Mouse (Mus musculus): ENCODE measurements around the gene Adcy4. TPM values are rescaled to one million over a fixed set of nuclear protein-coding genes. Genes with fewer than 3 reads are reported as not detected.
A peak's percentile ranks its signal among the peaks of the same experiment; 100 is the strongest.
"Not testable (repeated sequence)": the region's sequence is repeated elsewhere in the genome, so short reads cannot be mapped to it uniquely, and the experiment has no call there.

Adcy4 gene
- polyA plus RNA-seq, 1 experiment from 2014 or later: 10.4 TPM

- Histone ChIP-seq H3K9ac (ENCODE audit: low read depth, low read length) (peak overlapping the region; percentile 14; the same call in 1 of the 2 replicates), H3K27me3 (ENCODE audit: control insufficient read depth, insufficient read depth, low read length) (peaks cover 22% of the 10 kb centered on the region), H3K4me2 (replicated peaks; ENCODE audit: low read depth, low read length) (peak overlapping the region; percentile 49), H3K27ac (ENCODE audit: low read depth, low read length) (no peak overlapping the region), H3K4me3 (ENCODE audit: low read length) (peak overlapping the region; percentile 31), H3K4me1 (ENCODE audit: control insufficient read depth, insufficient read depth, low read length) (no peaks in the 10 kb centered on the region; the same call in 1 of the 2 replicates), H3K9me3 (ENCODE audit: control insufficient read depth, low read length) (no peaks in the 10 kb centered on the region), H3K36me3 (ENCODE audit: control insufficient read depth, insufficient read depth, low read length) (no peaks in the 10 kb centered on the region)
- WGBS: 12% methylated on average over 52 of the region's 52 CpGs
- peak; percentile 70 for ATAC-seq (ENCODE audit: low FRiP score, low TSS enrichment)
These were observed 16.1 kb downstream of the Adcy4 start for GRCm38 (mm10) chr14:55767519-55768414.

GRCm38 (mm10) chr14:55765696-55766095, 18.2 kb downstream of the Adcy4 start, which contains the start of gene Ltb4r1:
Ltb4r1 (plus strand) TSS chr14:55765962.
- ATAC-seq (ENCODE audit: low FRiP score, low TSS enrichment): no peak

DNA sequence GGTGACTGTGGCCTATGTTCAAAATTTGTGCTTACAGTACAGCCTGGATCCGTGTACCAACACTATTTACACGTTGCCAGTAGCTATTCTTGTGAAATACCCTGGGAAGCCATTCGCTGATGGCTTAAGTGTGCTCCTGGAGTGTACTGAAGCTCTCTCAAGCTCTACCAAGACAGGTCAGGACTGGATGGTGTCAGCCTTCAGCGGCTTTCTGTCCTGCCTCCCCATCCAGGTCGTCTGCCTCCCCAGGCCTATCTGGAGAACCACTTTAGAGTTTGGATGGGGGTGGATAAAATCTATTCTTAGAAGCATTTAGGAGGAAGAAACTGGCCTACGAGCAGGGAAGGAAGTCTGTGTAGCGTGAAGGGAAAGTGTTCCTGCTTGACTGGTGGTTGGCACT, 20.7 kb downstream of the Adcy4 start:
- peak overlapping the region; percentile 71; the same call in 1 of the 2 replicates for H3K9ac ChIP-seq (ENCODE audit: low read depth, low read length)
- no peak overlapping the region for H3K4me2 ChIP-seq (replicated peaks; ENCODE audit: low read depth, low read length)
- no peaks in the 10 kb centered on the region for H3K36me3 ChIP-seq (ENCODE audit: control insufficient read depth, insufficient read depth, low read length)
- H3K27ac ChIP-seq (ENCODE audit: low read depth, low read length): no peak overlapping the region
- no peaks in the 10 kb centered on the region for H3K9me3 ChIP-seq (ENCODE audit: control insufficient read depth, low read length)
- H3K4me1 ChIP-seq (ENCODE audit: control insufficient read depth, insufficient read depth, low read length): no peaks in the 10 kb centered on the region; the same call in 1 of the 2 replicates
- WGBS: 62% methylated on average over 7 of the region's 7 CpGs
- ATAC-seq (ENCODE audit: low FRiP score, low TSS enrichment): no peak
- no peak overlapping the region for H3K4me3 ChIP-seq (ENCODE audit: low read length)
- H3K27me3 ChIP-seq (ENCODE audit: control insufficient read depth, insufficient read depth, low read length): peaks cover 21% of the 10 kb centered on the region

More at GRCm38 (mm10) chr14:55765696-55766095, 18.2 kb downstream of the Adcy4 start, which contains the start of gene Ltb4r1:
- H3K4me1 ChIP-seq (ENCODE audit: control insufficient read depth, insufficient read depth, low read length): no peaks in the 10 kb centered on the region; the same call in 1 of the 2 replicates
- H3K36me3 ChIP-seq (ENCODE audit: control insufficient read depth, insufficient read depth, low read length): no peaks in the 10 kb centered on the region
- no peak within 1 kb of the TSS for H3K27ac ChIP-seq (ENCODE audit: low read depth, low read length)
- no peaks in the 10 kb centered on the region for H3K9me3 ChIP-seq (ENCODE audit: control insufficient read depth, low read length)
- no peak within 1 kb of the TSS for H3K9ac ChIP-seq (ENCODE audit: low read depth, low read length)
- H3K4me3 ChIP-seq (ENCODE audit: low read length): no peak within 1 kb of the TSS
- peaks cover 27% of the 10 kb centered on the region for H3K27me3 ChIP-seq (ENCODE audit: control insufficient read depth, insufficient read depth, low read length)
- 81% methylated on average over 4 of the region's 4 CpGs for WGBS
- H3K4me2 ChIP-seq (replicated peaks; ENCODE audit: low read depth, low read length): no peak within 1 kb of the TSS

GRCm38 (mm10) chr14:55762001-55762821, 21.7 kb downstream of the Adcy4 start:
- Histone ChIP-seq H3K9ac (ENCODE audit: low read depth, low read length) (peak overlapping the region; percentile 71), H3K4me3 (ENCODE audit: low read length) (peak overlapping the region; percentile 45), H3K27me3 (ENCODE audit: control insufficient read depth, insufficient read depth, low read length) (peaks cover 18% of the 10 kb centered on the region), H3K27ac (ENCODE audit: low read depth, low read length) (no peak overlapping the region), H3K9me3 (ENCODE audit: control insufficient read depth, low read length) (no peaks in the 10 kb centered on the region), H3K36me3 (ENCODE audit: control insufficient read depth, insufficient read depth, low read length) (no peaks in the 10 kb centered on the region), H3K4me2 (replicated peaks; ENCODE audit: low read depth, low read length) (peak overlapping the region; percentile 75), H3K4me1 (ENCODE audit: control insufficient read depth, insufficient read depth, low read length) (no peaks in the 10 kb centered on the region; the same call in 1 of the 2 replicates)
- WGBS: under 1% methylated on average over 77 of the region's 77 CpGs
- ATAC-seq (ENCODE audit: low FRiP score, low TSS enrichment): peak; percentile 68

DNA sequence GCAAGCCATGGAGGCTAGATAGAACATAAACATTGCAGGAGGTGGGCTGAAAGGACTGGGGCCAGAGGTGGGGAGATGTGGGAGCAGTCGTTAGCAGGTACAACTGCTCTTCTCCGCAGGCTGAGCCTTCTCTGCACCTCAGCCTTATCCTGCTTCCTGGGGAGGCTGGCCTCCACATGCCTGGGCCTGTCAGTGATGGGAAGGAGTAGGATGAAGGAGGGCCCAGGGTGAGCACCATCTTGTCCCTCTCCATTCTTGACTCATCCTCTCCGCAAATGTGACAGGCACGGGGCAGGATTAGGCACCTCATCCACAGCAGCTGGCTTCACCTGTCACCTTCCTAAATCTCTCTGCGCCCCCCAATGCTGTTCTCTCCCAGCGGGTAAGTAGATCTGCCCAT, 22.7 kb downstream of the Adcy4 start, which contains the start of gene Ltb4r2:
Gene Ltb4r2 (plus strand): TSS at position 266 of the 400 bp plus-strand sequence.
- H3K27ac ChIP-seq (ENCODE audit: low read depth, low read length): no peak within 1 kb of the TSS

GRCm38 (mm10) chr14:55760156-55760555, 23.7 kb downstream of the Adcy4 start:
- not testable (repeated sequence) for H3K27ac ChIP-seq (ENCODE audit: low read depth, low read length); H3K4me3 ChIP-seq (ENCODE audit: low read length); H3K36me3 ChIP-seq (ENCODE audit: control insufficient read depth, insufficient read depth, low read length); H3K9ac ChIP-seq (ENCODE audit: low read depth, low read length); ATAC-seq (ENCODE audit: low FRiP score, low TSS enrichment); H3K9me3 ChIP-seq (ENCODE audit: control insufficient read depth, low read length); H3K4me1 ChIP-seq (ENCODE audit: control insufficient read depth, insufficient read depth, low read length)
- peaks cover 12% of the 10 kb centered on the region for H3K27me3 ChIP-seq (ENCODE audit: control insufficient read depth, insufficient read depth, low read length)
- WGBS: 1% methylated on average over 6 of the region's 6 CpGs
- peak overlapping the region; percentile 40 for H3K4me2 ChIP-seq (replicated peaks; ENCODE audit: low read depth, low read length)

More for the DNA sequence above, 22.7 kb downstream of the Adcy4 start, which contains the start of gene Ltb4r2:
- Histone ChIP-seq H3K9me3 (ENCODE audit: control insufficient read depth, low read length) (no peaks in the 10 kb centered on the region), H3K4me2 (replicated peaks; ENCODE audit: low read depth, low read length) (peak within 1 kb of the TSS; percentile 75), H3K36me3 (ENCODE audit: control insufficient read depth, insufficient read depth, low read length) (peaks cover 2% of the 10 kb centered on the region; the same call in 1 of the 2 replicates), H3K27me3 (ENCODE audit: control insufficient read depth, insufficient read depth, low read length) (peaks cover 15% of the 10 kb centered on the region), H3K4me1 (ENCODE audit: control insufficient read depth, insufficient read depth, low read length) (no peaks in the 10 kb centered on the region; the same call in 1 of the 2 replicates), H3K9ac (ENCODE audit: low read depth, low read length) (peak within 1 kb of the TSS; percentile 71), H3K4me3 (ENCODE audit: low read length) (peak within 1 kb of the TSS; percentile 45)
- no peak for ATAC-seq (ENCODE audit: low FRiP score, low TSS enrichment)
- WGBS: 71% methylated on average over 6 of the region's 6 CpGs

DNA sequence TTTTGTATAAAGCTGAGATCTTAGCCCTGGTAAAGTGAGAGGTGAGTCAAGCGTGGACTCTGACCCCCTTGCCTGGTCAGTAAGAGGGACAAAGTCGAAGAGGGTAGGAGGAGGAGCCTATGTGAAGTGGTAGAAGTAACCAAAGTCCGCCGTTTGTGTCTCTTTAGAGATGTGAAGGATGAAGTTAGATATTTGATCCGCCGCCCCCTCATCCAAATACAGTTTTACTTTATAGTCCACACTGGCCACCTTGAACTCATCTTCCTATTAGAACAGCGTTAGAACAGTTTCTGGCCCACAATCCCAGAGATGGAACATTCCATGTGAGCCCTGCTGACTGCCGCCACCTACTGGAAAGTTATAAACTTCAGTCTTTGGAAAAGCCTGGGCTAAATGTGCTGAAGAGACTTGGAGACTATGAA, 25.5 kb downstream of the Adcy4 start, which contains the start of gene Cideb:
Gene Cideb (minus strand): TSS at position 96 of the 422 bp plus-strand sequence.
- WGBS: 16% methylated on average over 8 of the region's 8 CpGs
- no peak for ATAC-seq (ENCODE audit: low FRiP score, low TSS enrichment)
- Histone ChIP-seq H3K4me2 (replicated peaks; ENCODE audit: low read depth, low read length) (peak within 1 kb of the TSS; percentile 23; the same call in 1 of the 2 replicates), H3K27me3 (ENCODE audit: control insufficient read depth, insufficient read depth, low read length) (peaks cover 5% of the 10 kb centered on the region), H3K4me3 (ENCODE audit: low read length) (no peak within 1 kb of the TSS), H3K4me1 (ENCODE audit: control insufficient read depth, insufficient read depth, low read length) (no peaks in the 10 kb centered on the region; the same call in 1 of the 2 replicates), H3K36me3 (ENCODE audit: control insufficient read depth, insufficient read depth, low read length) (peaks cover 26% of the 10 kb centered on the region), H3K9me3 (ENCODE audit: control insufficient read depth, low read length) (no peaks in the 10 kb centered on the region), H3K9ac (ENCODE audit: low read depth, low read length) (no peak within 1 kb of the TSS; the same call in 1 of the 2 replicates), H3K27ac (ENCODE audit: low read depth, low read length) (no peak within 1 kb of the TSS)

GRCm38 (mm10) chr14:55757566-55757965, 26.3 kb downstream of the Adcy4 start:
- Histone ChIP-seq H3K27ac (ENCODE audit: low read depth, low read length) (no peak overlapping the region), H3K27me3 (ENCODE audit: control insufficient read depth, insufficient read depth, low read length) (peaks cover 5% of the 10 kb centered on the region), H3K4me2 (replicated peaks; ENCODE audit: low read depth, low read length) (no peak overlapping the region), H3K36me3 (ENCODE audit: control insufficient read depth, insufficient read depth, low read length) (peaks cover 34% of the 10 kb centered on the region), H3K4me1 (ENCODE audit: control insufficient read depth, insufficient read depth, low read length) (no peaks in the 10 kb centered on the region; the same call in 1 of the 2 replicates), H3K9me3 (ENCODE audit: control insufficient read depth, low read length) (no peaks in the 10 kb centered on the region), H3K9ac (ENCODE audit: low read depth, low read length) (no peak overlapping the region), H3K4me3 (ENCODE audit: low read length) (no peak overlapping the region)
- ATAC-seq (ENCODE audit: low FRiP score, low TSS enrichment): no peak
- WGBS: 88% methylated on average over 6 of the region's 6 CpGs

Measured in kidney, embryonic 14.5 days (tissue).